Mouse (Mus musculus) thymus, adult 2 months (tissue): ENCODE measurements around the gene Cnksr1. TPM values are rescaled to one million over a fixed set of nuclear protein-coding genes. Genes with fewer than 3 reads are reported as not detected.
A peak's percentile ranks its signal among the peaks of the same experiment; 100 is the strongest.

ENCODE experiments used
- DNase-seq: peaks from one replicate; pipeline ENCODE4 v3.0.0; 2021
- H3K27ac ChIP-seq: fragments of 200-500 bp; 2 replicates; pipeline ENCODE4 v1.5.1; 2012; ENCODE audit warnings: low read length, control low read depth; ENCODE audit not compliant: control insufficient read depth, insufficient read depth
- H3K27me3 ChIP-seq: fragments of 200-500 bp; 2 replicates; pipeline ENCODE4 v1.6.1; 2012; ENCODE audit warnings: mild to moderate bottlenecking, low read length, moderate library complexity, mixed read lengths; ENCODE audit not compliant: control insufficient read depth, insufficient read depth
- H3K36me3 ChIP-seq: fragments of 200-500 bp; 2 replicates; pipeline ENCODE4 v1.6.1; 2012; ENCODE audit warnings: mild to moderate bottlenecking, low read length, moderate library complexity; ENCODE audit not compliant: control insufficient read depth, insufficient read depth
- H3K4me1 ChIP-seq: fragments of 200-500 bp; replicated peaks from 2 replicates; pipeline ENCODE4 v1.6.1; 2012; ENCODE audit warnings: low read length; ENCODE audit not compliant: control insufficient read depth, insufficient read depth
- H3K4me3 ChIP-seq: fragments of 200-500 bp; 2 replicates; pipeline ENCODE4 v1.5.1; 2012; ENCODE audit warnings: mild to moderate bottlenecking, low read length, control low read depth, moderate library complexity; ENCODE audit not compliant: control insufficient read depth, insufficient read depth
- CTCF ChIP-seq: fragments of 200-500 bp; IDR thresholded peaks from 2 replicates; pipeline ENCODE4 v1.5.1; 2012; ENCODE audit warnings: mild to moderate bottlenecking, control low read depth, low read length, moderate library complexity, borderline replicate concordance; ENCODE audit not compliant: control insufficient read depth, poor library complexity, insufficient read depth; ENCODE audit errors: extremely low read depth
- POLR2A ChIP-seq: fragments of 200-500 bp; IDR thresholded peaks from 2 replicates; pipeline ENCODE4 v1.6.1; 2012; ENCODE audit warnings: mild to moderate bottlenecking, low read length, control low read depth, moderate library complexity; ENCODE audit not compliant: control insufficient read depth, poor library complexity, insufficient read depth; ENCODE audit errors: extremely low read depth
- WGBS: fragments of 180-500 bp; shearing (Covaris S2); methylation state at CpG from one replicate; pipeline ENCODE4 v1.1.7; 2018; 5-methylcytosine and 5-hydroxymethylcytosine counted together
- polyA plus RNA-seq: library from polyadenylated mRNA; depleted of rRNA; stranded (reverse); fragments of >200 nt; gene quantifications from 2 replicates; pipeline ENCODE4 v1.2.3, GENCODE M21; 2012

Cnksr1 gene
- polyA plus RNA-seq, 1 experiment: 4.3 TPM

- 84% methylated on average over 11 of the region's 11 CpGs for WGBS
- no peak overlapping the region for H3K27ac ChIP-seq
- no peaks in the 10 kb centered on the region for H3K36me3 ChIP-seq
- TF ChIP-seq CTCF: no peak
- TF ChIP-seq POLR2A: no peak
- H3K27me3 ChIP-seq: no peaks in the 10 kb centered on the region
- DNase-seq: no peak
- H3K4me3 ChIP-seq: no peak overlapping the region
- no peaks in the 10 kb centered on the region for H3K4me1 ChIP-seq
Observed at GRCm38 (mm10) chr4:134222793-134223600, 15.2 kb downstream of the Cnksr1 start.

GRCm38 (mm10) chr4:134206488-134207053 is 31.6 kb downstream of the Cnksr1 start:
- no peak overlapping the region for H3K27ac ChIP-seq
- DNase-seq: no peak
- TF ChIP-seq POLR2A: no peak
- TF ChIP-seq CTCF: no peak
- WGBS: 49% methylated on average over 6 of the region's 6 CpGs
- H3K36me3 ChIP-seq: no peaks in the 10 kb centered on the region
- no peak overlapping the region for H3K4me3 ChIP-seq
- H3K27me3 ChIP-seq: no peaks in the 10 kb centered on the region
- peaks cover 5% of the 10 kb centered on the region for H3K4me1 ChIP-seq

GRCm38 (mm10) chr4:134203340-134203896 is 34.8 kb downstream of the Cnksr1 start:
- Histone ChIP-seq H3K36me3 (no peaks in the 10 kb centered on the region), H3K4me3 (no peak overlapping the region), H3K27me3 (no peaks in the 10 kb centered on the region), H3K4me1 (peaks cover 5% of the 10 kb centered on the region), H3K27ac (no peak overlapping the region)
- TF ChIP-seq CTCF: no peak
- no peak for TF ChIP-seq POLR2A
- DNase-seq: no peak
- WGBS: 77% methylated on average over 17 of the region's 17 CpGs

GRCm38 (mm10) chr4:134202904-134203303 is 35.3 kb downstream of the Cnksr1 start, which contains the start of gene Gm7534:
Gene Gm7534, minus strand, starts transcription at chr4:134203004.
- no peak for TF ChIP-seq POLR2A
- no peak for TF ChIP-seq CTCF
- DNase-seq: no peak
- Histone ChIP-seq H3K27ac (no peak within 1 kb of the TSS), H3K4me3 (no peak within 1 kb of the TSS), H3K36me3 (no peaks in the 10 kb centered on the region), H3K4me1 (peaks cover 5% of the 10 kb centered on the region), H3K27me3 (no peaks in the 10 kb centered on the region)
- 96% methylated on average over 4 of the region's 4 CpGs for WGBS

- Histone ChIP-seq H3K27me3 (no peaks in the 10 kb centered on the region), H3K27ac (no peak overlapping the region), H3K36me3 (no peaks in the 10 kb centered on the region), H3K4me3 (no peak overlapping the region), H3K4me1 (no peaks in the 10 kb centered on the region)
- TF ChIP-seq CTCF: no peak
- TF ChIP-seq POLR2A: no peak
- WGBS: 91% methylated on average over 2 of the region's 2 CpGs
- no peak for DNase-seq
Observed at GRCm38 (mm10) chr4:134199371-134199770, 38.8 kb downstream of the Cnksr1 start.

GRCm38 (mm10) chr4:134186268-134186667 is 51.9 kb downstream of the Cnksr1 start:
- DNase-seq: no peak
- no peak for TF ChIP-seq POLR2A
- no peak for TF ChIP-seq CTCF
- Histone ChIP-seq H3K4me3 (peak overlapping the region; percentile 88), H3K27me3 (no peaks in the 10 kb centered on the region), H3K36me3 (no peaks in the 10 kb centered on the region), H3K27ac (peak overlapping the region; percentile 46; the same call in 1 of the 2 replicates), H3K4me1 (peaks cover 12% of the 10 kb centered on the region)
- WGBS: under 1% methylated on average over 22 of the region's 22 CpGs
